Mouse (Mus musculus): ENCODE results near the gene Slc13a2. TPM values are rescaled to one million over a fixed set of nuclear protein-coding genes. Genes with fewer than 3 reads are reported as not detected.
A peak's percentile ranks its signal among the peaks of the same experiment; 100 is the strongest.

The Slc13a2 gene
- polyA plus RNA-seq, 1 experiment: not detected

DNA sequence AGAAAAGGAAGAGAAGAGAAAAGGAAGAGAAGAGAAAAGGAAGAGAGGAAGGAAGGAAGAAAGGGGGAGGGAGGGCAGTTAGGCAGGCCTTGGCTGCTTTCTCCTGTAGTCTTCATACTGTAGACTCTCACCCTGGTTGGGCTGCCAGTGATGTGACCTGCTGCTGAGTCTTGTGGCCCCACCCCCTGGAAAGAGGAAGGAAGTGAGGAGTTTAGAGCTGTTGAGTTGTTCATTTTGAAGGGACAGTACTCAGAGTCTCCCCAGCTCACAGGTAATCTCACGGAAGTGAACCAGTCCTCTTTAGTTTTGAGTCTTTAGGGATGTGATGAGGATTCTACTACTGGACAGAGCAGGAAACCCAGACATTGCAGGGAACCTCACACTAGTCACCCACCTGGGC is 68.9 kb downstream of the Slc13a2 start:
- Histone ChIP-seq H3K4me3 (ENCODE audit: low read depth, low read length) (no peak overlapping the region), H3K27ac (ENCODE audit: insufficient read depth, low read length) (no peak overlapping the region), H3K4me1 (ENCODE audit: control insufficient read depth, insufficient read depth, low read length) (peaks cover 3% of the 10 kb centered on the region), H3K27me3 (ENCODE audit: control insufficient read depth, insufficient read depth, low read length, poor library complexity, severe bottlenecking) (no peaks in the 10 kb centered on the region), H3K9ac (ENCODE audit: low read depth, poor library complexity, severe bottlenecking) (no peak overlapping the region), H3K36me3 (ENCODE audit: control insufficient read depth, insufficient read depth, low read length, poor library complexity, severe bottlenecking) (no peaks in the 10 kb centered on the region; the same call in 1 of the 2 replicates), H3K9me3 (replicated peaks; ENCODE audit: control insufficient read depth, insufficient read depth, low read length, poor library complexity, severe bottlenecking) (no peaks in the 10 kb centered on the region)
- TF ChIP-seq EP300 (IDR thresholded peaks at IDR 0.05; ENCODE audit: insufficient read depth, low read depth, low read length): no peak
- no peak for TF ChIP-seq CTCF (IDR thresholded peaks at IDR 0.05; ENCODE audit: low read depth, low read length)
- TF ChIP-seq POLR2A (IDR thresholded peaks at IDR 0.05; ENCODE audit: insufficient read depth, low read length): no peak

DNA sequence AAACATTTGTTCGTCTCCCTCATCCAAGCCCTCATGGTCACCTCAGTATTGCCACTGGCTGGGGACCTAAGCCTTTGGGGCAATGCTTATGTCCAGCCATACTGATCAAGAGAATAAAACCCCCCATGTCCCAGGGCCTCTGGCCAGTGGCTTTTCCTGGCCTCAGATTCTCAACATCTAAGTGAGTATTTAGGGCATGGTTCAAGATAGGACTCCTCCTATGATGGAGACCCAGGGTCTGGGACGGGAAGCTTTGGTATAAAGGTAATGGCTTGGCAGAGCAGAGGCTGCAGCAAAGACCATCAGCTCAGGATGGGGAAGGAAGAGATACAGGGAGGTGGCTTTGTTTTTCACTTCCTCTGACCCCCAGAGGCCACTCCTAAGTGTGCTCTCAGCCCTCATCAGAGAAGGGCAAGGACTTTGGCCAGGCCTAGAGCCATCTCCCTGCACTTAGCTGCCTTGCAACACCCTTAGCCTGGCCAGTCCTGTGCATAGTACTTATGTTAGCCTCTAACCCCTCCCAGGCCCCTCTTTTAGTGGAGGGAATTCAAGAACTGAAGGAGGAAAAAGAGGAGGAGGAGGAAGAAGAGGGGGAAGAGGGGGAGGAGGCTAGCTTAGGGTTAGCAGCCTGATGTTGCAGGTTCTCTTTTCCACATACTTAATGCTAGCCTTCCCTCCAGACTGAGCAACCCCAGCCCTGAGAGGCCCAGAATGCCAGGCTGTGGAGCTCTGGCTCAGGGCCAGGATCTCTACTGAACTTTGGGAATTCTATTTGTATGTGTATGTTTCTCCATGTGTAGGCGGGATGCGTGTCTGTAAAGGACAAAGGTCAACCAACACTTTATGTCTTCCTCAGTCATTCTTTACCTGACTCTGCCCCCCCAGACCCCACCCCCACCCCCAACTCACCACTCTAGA is 72.3 kb downstream of the Slc13a2 start:
- H3K27me3 ChIP-seq (ENCODE audit: control insufficient read depth, insufficient read depth, low read length, poor library complexity, severe bottlenecking): no peaks in the 10 kb centered on the region
- H3K36me3 ChIP-seq (ENCODE audit: control insufficient read depth, insufficient read depth, low read length, poor library complexity, severe bottlenecking): no peaks in the 10 kb centered on the region; the same call in 1 of the 2 replicates
- no peaks in the 10 kb centered on the region for H3K9me3 ChIP-seq (replicated peaks; ENCODE audit: control insufficient read depth, insufficient read depth, low read length, poor library complexity, severe bottlenecking)
- no peak overlapping the region for H3K27ac ChIP-seq (ENCODE audit: insufficient read depth, low read length)
- H3K4me3 ChIP-seq (ENCODE audit: low read depth, low read length): no peak overlapping the region
- no peak overlapping the region for H3K9ac ChIP-seq (ENCODE audit: low read depth, poor library complexity, severe bottlenecking)
- TF ChIP-seq POLR2A (IDR thresholded peaks at IDR 0.05; ENCODE audit: insufficient read depth, low read length): no peak
- TF ChIP-seq CTCF (IDR thresholded peaks at IDR 0.05; ENCODE audit: low read depth, low read length): no peak
- no peak for TF ChIP-seq EP300 (IDR thresholded peaks at IDR 0.05; ENCODE audit: insufficient read depth, low read depth, low read length)
- H3K4me1 ChIP-seq (ENCODE audit: control insufficient read depth, insufficient read depth, low read length): peaks cover 4% of the 10 kb centered on the region

GRCm38 (mm10) chr11:78348474-78348873 is 73.5 kb downstream of the Slc13a2 start:
- no peak overlapping the region for H3K4me3 ChIP-seq (ENCODE audit: low read depth, low read length)
- peaks cover 4% of the 10 kb centered on the region for H3K4me1 ChIP-seq (ENCODE audit: control insufficient read depth, insufficient read depth, low read length)

GRCm38 (mm10) chr11:78347908-78348307 is 74.1 kb downstream of the Slc13a2 start:
- H3K4me3 ChIP-seq (ENCODE audit: low read depth, low read length): peak overlapping the region; percentile 10; the same call in 1 of the 2 replicates

More at GRCm38 (mm10) chr11:78348474-78348873, 73.5 kb downstream of the Slc13a2 start:
- no peak overlapping the region for H3K9ac ChIP-seq (ENCODE audit: low read depth, poor library complexity, severe bottlenecking)
- TF ChIP-seq EP300 (IDR thresholded peaks at IDR 0.05; ENCODE audit: insufficient read depth, low read depth, low read length) (no peak), POLR2A (IDR thresholded peaks at IDR 0.05; ENCODE audit: insufficient read depth, low read length) (no peak), CTCF (IDR thresholded peaks at IDR 0.05; ENCODE audit: low read depth, low read length) (no peak)
- no peaks in the 10 kb centered on the region for H3K9me3 ChIP-seq (replicated peaks; ENCODE audit: control insufficient read depth, insufficient read depth, low read length, poor library complexity, severe bottlenecking)
- H3K27me3 ChIP-seq (ENCODE audit: control insufficient read depth, insufficient read depth, low read length, poor library complexity, severe bottlenecking): no peaks in the 10 kb centered on the region
- no peak overlapping the region for H3K27ac ChIP-seq (ENCODE audit: insufficient read depth, low read length)
- no peaks in the 10 kb centered on the region; the same call in 1 of the 2 replicates for H3K36me3 ChIP-seq (ENCODE audit: control insufficient read depth, insufficient read depth, low read length, poor library complexity, severe bottlenecking)

More at GRCm38 (mm10) chr11:78347908-78348307, 74.1 kb downstream of the Slc13a2 start:
- Histone ChIP-seq H3K27ac (ENCODE audit: insufficient read depth, low read length) (no peak overlapping the region), H3K4me1 (ENCODE audit: control insufficient read depth, insufficient read depth, low read length) (peaks cover 2% of the 10 kb centered on the region), H3K27me3 (ENCODE audit: control insufficient read depth, insufficient read depth, low read length, poor library complexity, severe bottlenecking) (no peaks in the 10 kb centered on the region), H3K9me3 (replicated peaks; ENCODE audit: control insufficient read depth, insufficient read depth, low read length, poor library complexity, severe bottlenecking) (no peaks in the 10 kb centered on the region), H3K36me3 (ENCODE audit: control insufficient read depth, insufficient read depth, low read length, poor library complexity, severe bottlenecking) (no peaks in the 10 kb centered on the region; the same call in 1 of the 2 replicates), H3K9ac (ENCODE audit: low read depth, poor library complexity, severe bottlenecking) (peak overlapping the region; percentile 52)
- TF ChIP-seq EP300 (IDR thresholded peaks at IDR 0.05; ENCODE audit: insufficient read depth, low read depth, low read length): no peak
- TF ChIP-seq POLR2A (IDR thresholded peaks at IDR 0.05; ENCODE audit: insufficient read depth, low read length): no peak
- TF ChIP-seq CTCF (IDR thresholded peaks at IDR 0.05; ENCODE audit: low read depth, low read length): no peak

Other genes with a start within 250 kb of the Slc13a2 start
- 18.1 and 20.0 TPM in 2 replicates for gene Nek8, start 245.5 kb downstream of the Slc13a2 start, polyA plus RNA-seq (2011; ENCODE audit: insufficient read depth, insufficient read length, low read depth, missing spikeins)
- gene Tlcd1, start 245.5 kb downstream of the Slc13a2 start, polyA plus RNA-seq (2011; ENCODE audit: insufficient read depth, insufficient read length, low read depth, missing spikeins): 12.2 and 13.2 TPM in 2 replicates
- 2,740 and 2,914 TPM in 2 replicates for gene Rpl23a, start 238.6 kb downstream of the Slc13a2 start, polyA plus RNA-seq (2011; ENCODE audit: insufficient read depth, insufficient read length, low read depth, missing spikeins)
- gene Rab34, start 233.8 kb downstream of the Slc13a2 start, polyA plus RNA-seq (2011; ENCODE audit: insufficient read depth, insufficient read length, low read depth, missing spikeins): 33.1 and 36.1 TPM in 2 replicates
- gene Proca1, start 228.8 kb downstream of the Slc13a2 start, polyA plus RNA-seq (2011; ENCODE audit: insufficient read depth, insufficient read length, low read depth, missing spikeins): 6.1 and 7.6 TPM in 2 replicates
- gene Sdf2, start 176.5 kb downstream of the Slc13a2 start, polyA plus RNA-seq (2011; ENCODE audit: insufficient read depth, insufficient read length, low read depth, missing spikeins): 53.9 and 56.6 TPM in 2 replicates
- gene Supt6, start 176.2 kb downstream of the Slc13a2 start, polyA plus RNA-seq (2011; ENCODE audit: insufficient read depth, insufficient read length, low read depth, missing spikeins): 73.2 and 73.4 TPM in 2 replicates
- 108 and 112 TPM in 2 replicates for gene 2610507B11Rik, start 160.5 kb downstream of the Slc13a2 start, polyA plus RNA-seq (2011; ENCODE audit: insufficient read depth, insufficient read length, low read depth, missing spikeins)
- 0.75 and 1.1 TPM in 2 replicates for gene BC030499, start 131.4 kb downstream of the Slc13a2 start, polyA plus RNA-seq (2011; ENCODE audit: insufficient read depth, insufficient read length, low read depth, missing spikeins)
- 66.9 and 68.8 TPM in 2 replicates for gene Spag5, start 120.7 kb downstream of the Slc13a2 start, polyA plus RNA-seq (2011; ENCODE audit: insufficient read depth, insufficient read length, low read depth, missing spikeins)
- gene Aldoc, start 99.2 kb downstream of the Slc13a2 start, polyA plus RNA-seq (2011; ENCODE audit: insufficient read depth, insufficient read length, low read depth, missing spikeins): 32.5 and 55.1 TPM in 2 replicates
- 24.2 and 29.5 TPM in 2 replicates for gene Pigs, start 93.8 kb downstream of the Slc13a2 start, polyA plus RNA-seq (2011; ENCODE audit: insufficient read depth, insufficient read length, low read depth, missing spikeins)
- 25.7 and 28.7 TPM in 2 replicates for gene Unc119, start 78.7 kb downstream of the Slc13a2 start, polyA plus RNA-seq (2011; ENCODE audit: insufficient read depth, insufficient read length, low read depth, missing spikeins)
- gene Foxn1, start 35.7 kb downstream of the Slc13a2 start, polyA plus RNA-seq (2011; ENCODE audit: insufficient read depth, insufficient read length, low read depth, missing spikeins): not detected in 2 replicates
- 6.5 and 9.1 TPM in 2 replicates for gene Slc46a1, start 43.5 kb upstream of the Slc13a2 start, polyA plus RNA-seq (2011; ENCODE audit: insufficient read depth, insufficient read length, low read depth, missing spikeins)
- 2.0 and 3.1 TPM in 2 replicates for gene Sarm1, start 75.5 kb upstream of the Slc13a2 start, polyA plus RNA-seq (2011; ENCODE audit: insufficient read depth, insufficient read length, low read depth, missing spikeins)
- gene Vtn, start 76.9 kb upstream of the Slc13a2 start, polyA plus RNA-seq (2011; ENCODE audit: insufficient read depth, insufficient read length, low read depth, missing spikeins): not detected in 2 replicates
- not detected in 2 replicates for gene Sebox, start 81.2 kb upstream of the Slc13a2 start, polyA plus RNA-seq (2011; ENCODE audit: insufficient read depth, insufficient read length, low read depth, missing spikeins)
- 41.6 and 41.7 TPM in 2 replicates for gene Tmem199, start 90.0 kb upstream of the Slc13a2 start, polyA plus RNA-seq (2011; ENCODE audit: insufficient read depth, insufficient read length, low read depth, missing spikeins)
- gene Poldip2, start 90.0 kb upstream of the Slc13a2 start, polyA plus RNA-seq (2011; ENCODE audit: insufficient read depth, insufficient read length, low read depth, missing spikeins): 72.1 and 75.3 TPM in 2 replicates
- gene Tnfaip1, start 114.1 kb upstream of the Slc13a2 start, polyA plus RNA-seq (2011; ENCODE audit: insufficient read depth, insufficient read length, low read depth, missing spikeins): 38.2 and 41.2 TPM in 2 replicates
- gene Ift20, start 114.1 kb upstream of the Slc13a2 start, polyA plus RNA-seq (2011; ENCODE audit: insufficient read depth, insufficient read length, low read depth, missing spikeins): 30.2 and 40.0 TPM in 2 replicates
- 89.0 and 90.1 TPM in 2 replicates for gene Tmem97, start 128.6 kb upstream of the Slc13a2 start, polyA plus RNA-seq (2011; ENCODE audit: insufficient read depth, insufficient read length, low read depth, missing spikeins)

Data from ES-Bruce4 (cell line).